Mouse (Mus musculus) lung, postnatal 25 days (tissue): Measurements from ENCODE around the gene Atxn1.

Source experiments
- DNase-seq: peaks from one replicate; pipeline ENCODE4 v3.0.0; 2022; ENCODE audit warnings: low spot score

Gene Atxn1

GRCm38 (mm10) chr13:45900776-45901175 lies 64.0 kb downstream of the Atxn1 start:
- DNase-seq: no peak

- no peak for DNase-seq
These were observed 67.2 kb downstream of the Atxn1 start for GRCm38 (mm10) chr13:45897571-45897970.

GRCm38 (mm10) chr13:45894760-45895159 lies 70.0 kb downstream of the Atxn1 start:
- no peak for DNase-seq

GRCm38 (mm10) chr13:45894234-45894633 lies 70.6 kb downstream of the Atxn1 start:
- DNase-seq: no peak

GRCm38 (mm10) chr13:45891073-45891472 lies 73.7 kb downstream of the Atxn1 start:
- no peak for DNase-seq

- no peak for DNase-seq
These were observed 75.7 kb downstream of the Atxn1 start for GRCm38 (mm10) chr13:45888953-45889749.

- no peak for DNase-seq
These were observed 79.9 kb downstream of the Atxn1 start for GRCm38 (mm10) chr13:45884878-45885277.

GRCm38 (mm10) chr13:45883791-45884238 lies 81.0 kb downstream of the Atxn1 start:
- no peak for DNase-seq

- no peak for DNase-seq
These were observed 81.8 kb downstream of the Atxn1 start for GRCm38 (mm10) chr13:45882976-45883440.

GRCm38 (mm10) chr13:45880543-45880845 lies 84.3 kb downstream of the Atxn1 start:
- no peak for DNase-seq

GRCm38 (mm10) chr13:45879746-45880542 lies 84.9 kb downstream of the Atxn1 start:
- no peak for DNase-seq

GRCm38 (mm10) chr13:45876939-45877338 lies 87.9 kb downstream of the Atxn1 start:
- no peak for DNase-seq

GRCm38 (mm10) chr13:45876368-45876760 lies 88.4 kb downstream of the Atxn1 start:
- DNase-seq: no peak

GRCm38 (mm10) chr13:45875686-45876367 lies 89.0 kb downstream of the Atxn1 start:
- DNase-seq: no peak

- no peak for DNase-seq
These were observed 90.6 kb downstream of the Atxn1 start for GRCm38 (mm10) chr13:45874196-45874595.

GRCm38 (mm10) chr13:45872966-45873365 lies 91.8 kb downstream of the Atxn1 start:
- DNase-seq: no peak

GRCm38 (mm10) chr13:45872041-45872746 lies 92.6 kb downstream of the Atxn1 start:
- DNase-seq: no peak

GRCm38 (mm10) chr13:45871554-45871953 lies 93.3 kb downstream of the Atxn1 start:
- DNase-seq: no peak

GRCm38 (mm10) chr13:45868886-45869285 lies 95.9 kb downstream of the Atxn1 start:
- no peak for DNase-seq

GRCm38 (mm10) chr13:45867273-45867672 lies 97.5 kb downstream of the Atxn1 start:
- no peak for DNase-seq

- no peak for DNase-seq
These were observed 98.1 kb downstream of the Atxn1 start for GRCm38 (mm10) chr13:45866615-45867245.
